ENCODE assay signal across 18 mouse cellular contexts in genomic region chr9:45938088-45938487, GRCm38 (mm10). TPM values are rescaled to one million over a fixed set of nuclear protein-coding genes. Genes with fewer than 3 reads are reported as not detected.
DNase-seq lines count a peak whose midpoint lies in the region; ATAC-seq and TF ChIP-seq lines count a peak whose summit lies in the region.
"Had no signal": no experiment of that assay in that cellular context is flagged by ENCODE, and none has a peak within 500 bp of the region (broad histone marks: within the 10 kb centered on the region; RNA-seq: fewer than 3 reads in every experiment).

No protein-coding gene starts in this region.

- no peak overlapping the region; the same call in 1 of the 2 replicates for H3K27ac ChIP-seq in cerebellum, adult 2 months (ENCODE audit: insufficient read depth, low read length)
- no peak overlapping the region for H3K27ac ChIP-seq in hindbrain, embryonic 11.5 days (ENCODE audit: low read depth, low read length)
- H3K27ac ChIP-seq: embryonic facial prominence, embryonic 15.5 days; forebrain, embryonic 10.5 days; liver, embryonic 13.5 days; midbrain, embryonic 15.5 days had no signal

- H3K9me3 ChIP-seq in hindbrain, embryonic 11.5 days (ENCODE audit: control insufficient read depth, low read length), result no peaks in the 10 kb centered on the region
- H3K9me3 ChIP-seq: embryonic facial prominence, embryonic 15.5 days; forebrain, embryonic 10.5 days; liver, embryonic 13.5 days; midbrain, embryonic 15.5 days had no signal

- intact Hi-C loops in heart, postnatal 25 days (cut with DNase I), result no loop called here

- no peak for TF ChIP-seq CTCF in cerebellum, adult 2 months (IDR thresholded peaks at IDR 0.05; ENCODE audit: borderline replicate concordance, insufficient read depth, low read depth, low read length)

- no peak overlapping the region for H3K9ac ChIP-seq in hindbrain, embryonic 11.5 days (ENCODE audit: low read depth, low read length)
- H3K9ac ChIP-seq: embryonic facial prominence, embryonic 15.5 days; liver, embryonic 13.5 days; midbrain, embryonic 15.5 days had no signal

- no peak overlapping the region for H3K4me2 ChIP-seq in hindbrain, embryonic 11.5 days (replicated peaks; ENCODE audit: low read depth, low read length)
- H3K4me2 ChIP-seq: embryonic facial prominence, embryonic 15.5 days; liver, embryonic 13.5 days; midbrain, embryonic 15.5 days had no signal

- ATAC-seq in hindbrain, embryonic 11.5 days (ENCODE audit: low FRiP score), result no peak
- ATAC-seq: hindbrain, embryonic 16.5 days; midbrain, embryonic 15.5 days had no signal

- no peak overlapping the region for H3K4me3 ChIP-seq in cerebellum, adult 2 months (replicated peaks; ENCODE audit: insufficient read depth, low read depth, low read length)
- H3K4me3 ChIP-seq in hindbrain, embryonic 11.5 days (ENCODE audit: low read depth, low read length), result no peak overlapping the region
- H3K4me3 ChIP-seq: embryonic facial prominence, embryonic 15.5 days; forebrain, embryonic 10.5 days; liver, embryonic 13.5 days; midbrain, embryonic 15.5 days had no signal

- H3K27me3 ChIP-seq in cerebellum, adult 2 months (ENCODE audit: control insufficient read depth, insufficient read depth, low read length), result no peaks in the 10 kb centered on the region
- no peaks in the 10 kb centered on the region for H3K27me3 ChIP-seq in hindbrain, embryonic 11.5 days (ENCODE audit: control insufficient read depth, insufficient read depth, low read length)
- H3K27me3 ChIP-seq: embryonic facial prominence, embryonic 15.5 days; midbrain, embryonic 15.5 days had no signal

- no peak for TF ChIP-seq POLR2A in cerebellum, adult 2 months (IDR thresholded peaks at IDR 0.05; ENCODE audit: borderline replicate concordance, insufficient read depth, low read length)

- peaks cover 32% of the 10 kb centered on the region for H3K4me1 ChIP-seq in cerebellum, adult 2 months (ENCODE audit: control insufficient read depth, insufficient read depth, low read length)
- 0 out of 2 replicates have a peak, but pooled peaks cover 3% of the 10 kb centered on the region for H3K4me1 ChIP-seq in hindbrain, embryonic 11.5 days (replicated peaks; ENCODE audit: control insufficient read depth, insufficient read depth, low read length)

- DNase-seq in cerebellum, adult 9-10 months, result peak; percentile 35
- DNase-seq in cerebellum, adult 2 months, result no peak
- peak; percentile 28 for DNase-seq in heart, adult 8-10 months (ENCODE audit: low spot score)
- no peak for DNase-seq in heart, postnatal 25 days (ENCODE audit: low spot score)
- peak; percentile 47 for DNase-seq in testis, postnatal 10 days (ENCODE audit: low spot score)
- DNase-seq in testis, postnatal 14 days (ENCODE audit: low spot score), result no peak
- DNase-seq in heart, postnatal 4 days, result peak; percentile 53
- DNase-seq in hindbrain, embryonic 11.5 days (ENCODE audit: low spot score), result no peak
- DNase-seq: gastrocnemius, postnatal 36 days; kidney, adult 18-20 months; layer of hippocampus, postnatal 36 days; liver, embryonic 13.5 days; retina, postnatal 1 day; thymus, postnatal 4 days had no signal

- 0 out of 2 replicates have a peak, but pooled peaks cover 2% of the 10 kb centered on the region for H3K36me3 ChIP-seq in hindbrain, embryonic 11.5 days (ENCODE audit: control insufficient read depth, insufficient read depth, low read length)

- 24% methylated on average over 8 of the region's 8 CpGs for WGBS in cerebellum, adult 2 months
- 91% methylated on average over 8 of the region's 8 CpGs for WGBS in hindbrain, embryonic 11.5 days

RNA-seq across cellular contexts. Expression of gene Tagln, which starts 2.2 kb away (rescaled TPM):
- 13.2 and 13.7 TPM in 2 replicates for polyA plus RNA-seq in cerebellum, adult 2 months (2012; rRNA removed)
- total RNA-seq in heart, adult 8-10 months (2022), result 10 to 100 TPM; 33.4 to 69.1 (median 50.0) TPM
- 10 to 100 TPM; 45.4 to 93.0 TPM for total RNA-seq in heart, postnatal 25 days (2021)
- total RNA-seq in heart, postnatal 4 days (2021), result 100 to 1,000 TPM; 111 to 124 TPM
- polyA plus RNA-seq in hindbrain, embryonic 11.5 days (2014; fragmentation: Nextera tagmentation; extraction: Ambion mirVana), result 19.6 and 28.8 TPM in 2 replicates

RNA-seq across cellular contexts. Expression of gene Sidt2, which starts 17.0 kb away (rescaled TPM):
- polyA plus RNA-seq in cerebellum, adult 2 months (2012; rRNA removed), result 130 and 142 TPM in 2 replicates
- 10 to 100 TPM; 62.1 to 77.4 (median 69.0) TPM for total RNA-seq in heart, adult 8-10 months (2022)
- total RNA-seq in heart, postnatal 25 days (2021), result 10 to 100 TPM; 70.9 to 76.5 TPM
- total RNA-seq in heart, postnatal 4 days (2021), result 10 to 100 TPM; 57.1 to 67.0 TPM
- 23.4 and 23.6 TPM in 2 replicates for polyA plus RNA-seq in hindbrain, embryonic 11.5 days (2014; fragmentation: Nextera tagmentation; extraction: Ambion mirVana)

RNA-seq across cellular contexts. Expression of gene Rnf214, which starts 31.4 kb away (rescaled TPM):
- 45.8 and 47.4 TPM in 2 replicates for polyA plus RNA-seq in cerebellum, adult 2 months (2012; rRNA removed)
- total RNA-seq in heart, adult 8-10 months (2022), result 10 to 100 TPM; 32.6 to 36.7 (median 34.0) TPM
- 10 to 100 TPM; 30.6 to 31.4 TPM for total RNA-seq in heart, postnatal 25 days (2021)
- 10 to 100 TPM; 36.3 to 39.4 TPM for total RNA-seq in heart, postnatal 4 days (2021)
- polyA plus RNA-seq in hindbrain, embryonic 11.5 days (2014; fragmentation: Nextera tagmentation; extraction: Ambion mirVana), result 81.4 and 109 TPM in 2 replicates

RNA-seq across cellular contexts. Expression of gene Pcsk7, which starts 31.8 kb away (rescaled TPM):
- 32.6 and 33.3 TPM in 2 replicates for polyA plus RNA-seq in cerebellum, adult 2 months (2012; rRNA removed)
- total RNA-seq in heart, adult 8-10 months (2022), result 10 to 100 TPM; 12.9 to 15.7 (median 14.6) TPM
- total RNA-seq in heart, postnatal 25 days (2021), result 10 to 100 TPM; 17.1 to 18.9 TPM
- total RNA-seq in heart, postnatal 4 days (2021), result 10 to 100 TPM; 20.6 to 25.2 TPM
- 13.3 and 15.7 TPM in 2 replicates for polyA plus RNA-seq in hindbrain, embryonic 11.5 days (2014; fragmentation: Nextera tagmentation; extraction: Ambion mirVana)

Comparison
In these comparisons a context has a peak if more than half of its experiments do, and no peak if none do; other contexts are left out.
1. DNase-seq: peak in cerebellum, adult 9-10 months (single experiment), heart, adult 8-10 months (single experiment), testis, postnatal 10 days (single experiment) and heart, postnatal 4 days (single experiment); none in cerebellum, adult 2 months (0 of 2), heart, postnatal 25 days (single experiment), testis, postnatal 14 days (single experiment) and hindbrain, embryonic 11.5 days (single experiment).